Mouse (Mus musculus): Measurements from ENCODE around the gene Fcer2a. TPM values are rescaled to one million over a fixed set of nuclear protein-coding genes. Genes with fewer than 3 reads are reported as not detected.
A peak's percentile ranks its signal among the peaks of the same experiment; 100 is the strongest.

Gene Fcer2a
- total RNA-seq (2014; rRNA removed) (not detected in 2 replicates), polyA plus RNA-seq (2015; fragmentation: Nextera tagmentation; extraction: Ambion mirVana) (0.41 and 0.44 TPM in 2 replicates)

- H3K9me3 ChIP-seq (ENCODE audit: low read length): no peaks in the 10 kb centered on the region
- 84% methylated on average over 3 of the region's 3 CpGs for WGBS
- ATAC-seq: no peak
These were observed at the start of gene Fcer2a for GRCm38 (mm10) chr8:3694121-3694520. Gene Fcer2a (minus strand): TSS chr8:3694175.

GRCm38 (mm10) chr8:3736947-3737346, 43.0 kb upstream of the Fcer2a start:
- no peaks in the 10 kb centered on the region for H3K9me3 ChIP-seq (ENCODE audit: low read length)
- 94% methylated on average over 2 of the region's 2 CpGs for WGBS
- no peak overlapping the region for H3K4me2 ChIP-seq (ENCODE audit: low read depth, low read length)
- TF ChIP-seq CTCF (IDR thresholded peaks at IDR 0.05; ENCODE audit: low read depth): no peak
- DNase-seq (ENCODE audit: low spot score) (no peak), ATAC-seq (no peak)
- no peaks in the 10 kb centered on the region for H3K36me3 ChIP-seq (ENCODE audit: insufficient read depth, low read length)
- H3K4me3 ChIP-seq (ENCODE audit: low read length): no peak overlapping the region
- H3K27ac ChIP-seq: no peak overlapping the region
- no peak overlapping the region for H3K9ac ChIP-seq (replicated peaks; ENCODE audit: low read length)
- no peaks in the 10 kb centered on the region for H3K27me3 ChIP-seq (ENCODE audit: insufficient read depth, low read length)
- no peaks in the 10 kb centered on the region for H3K4me1 ChIP-seq (ENCODE audit: insufficient read depth, low read length)

More at GRCm38 (mm10) chr8:3694121-3694520, at the start of gene Fcer2a:
- H3K36me3 ChIP-seq (ENCODE audit: insufficient read depth, low read length): no peaks in the 10 kb centered on the region
- no peaks in the 10 kb centered on the region for H3K27me3 ChIP-seq (ENCODE audit: insufficient read depth, low read length)
- H3K9ac ChIP-seq (replicated peaks; ENCODE audit: low read length): no peak within 1 kb of the TSS
- H3K4me1 ChIP-seq (ENCODE audit: insufficient read depth, low read length): no peaks in the 10 kb centered on the region
- H3K4me3 ChIP-seq (ENCODE audit: low read length): no peak within 1 kb of the TSS
- DNase-seq (ENCODE audit: low spot score): no peak
- TF ChIP-seq CTCF (IDR thresholded peaks at IDR 0.05; ENCODE audit: low read depth): no peak
- no peak within 1 kb of the TSS for H3K4me2 ChIP-seq (ENCODE audit: low read depth, low read length)
- no peak within 1 kb of the TSS for H3K27ac ChIP-seq

- no peaks in the 10 kb centered on the region for H3K27me3 ChIP-seq (ENCODE audit: insufficient read depth, low read length)
- H3K4me3 ChIP-seq (ENCODE audit: low read length): no peak overlapping the region
- no peaks in the 10 kb centered on the region for H3K4me1 ChIP-seq (ENCODE audit: insufficient read depth, low read length)
- H3K9ac ChIP-seq (replicated peaks; ENCODE audit: low read length): no peak overlapping the region
- H3K9me3 ChIP-seq (ENCODE audit: low read length): no peaks in the 10 kb centered on the region
- no peak overlapping the region for H3K27ac ChIP-seq
- 92% methylated on average over 2 of the region's 2 CpGs for WGBS
- DNase-seq (ENCODE audit: low spot score) (no peak), ATAC-seq (no peak)
- no peak for TF ChIP-seq CTCF (IDR thresholded peaks at IDR 0.05; ENCODE audit: low read depth)
- H3K36me3 ChIP-seq (ENCODE audit: insufficient read depth, low read length): no peaks in the 10 kb centered on the region
- no peak overlapping the region for H3K4me2 ChIP-seq (ENCODE audit: low read depth, low read length)
These were observed 41.6 kb upstream of the Fcer2a start for GRCm38 (mm10) chr8:3735599-3735998.

- no peak overlapping the region for H3K27ac ChIP-seq
- no peaks in the 10 kb centered on the region for H3K4me1 ChIP-seq (ENCODE audit: insufficient read depth, low read length)
- TF ChIP-seq CTCF (IDR thresholded peaks at IDR 0.05; ENCODE audit: low read depth): no peak
- no peaks in the 10 kb centered on the region for H3K27me3 ChIP-seq (ENCODE audit: insufficient read depth, low read length)
- no peaks in the 10 kb centered on the region for H3K9me3 ChIP-seq (ENCODE audit: low read length)
- ATAC-seq (no peak), DNase-seq (ENCODE audit: low spot score) (no peak)
- H3K36me3 ChIP-seq (ENCODE audit: insufficient read depth, low read length): no peaks in the 10 kb centered on the region
- 55% methylated on average over 1 of the region's 1 CpGs for WGBS
- H3K4me2 ChIP-seq (ENCODE audit: low read depth, low read length): no peak overlapping the region
- no peak overlapping the region for H3K9ac ChIP-seq (replicated peaks; ENCODE audit: low read length)
- no peak overlapping the region for H3K4me3 ChIP-seq (ENCODE audit: low read length)
These were observed 40.1 kb upstream of the Fcer2a start for GRCm38 (mm10) chr8:3734084-3734483.

GRCm38 (mm10) chr8:3721041-3721440, 27.1 kb upstream of the Fcer2a start:
- no peak overlapping the region for H3K4me2 ChIP-seq (ENCODE audit: low read depth, low read length)
- DNase-seq (ENCODE audit: low spot score): peak; percentile 63
- H3K9me3 ChIP-seq (ENCODE audit: low read length): no peaks in the 10 kb centered on the region
- H3K4me1 ChIP-seq (ENCODE audit: insufficient read depth, low read length): no peaks in the 10 kb centered on the region
- no peak overlapping the region for H3K4me3 ChIP-seq (ENCODE audit: low read length)
- ATAC-seq: 0 out of 2 replicates have a peak, but pooled peaks have one; percentile 43
- no peaks in the 10 kb centered on the region for H3K27me3 ChIP-seq (ENCODE audit: insufficient read depth, low read length)
- no peak overlapping the region for H3K9ac ChIP-seq (replicated peaks; ENCODE audit: low read length)
- no peak for TF ChIP-seq CTCF (IDR thresholded peaks at IDR 0.05; ENCODE audit: low read depth)
- no peaks in the 10 kb centered on the region for H3K36me3 ChIP-seq (ENCODE audit: insufficient read depth, low read length)
- H3K27ac ChIP-seq: no peak overlapping the region
- WGBS: 36% methylated on average over 1 of the region's 1 CpGs

GRCm38 (mm10) chr8:3720551-3720950, 26.6 kb upstream of the Fcer2a start, which contains the start of gene Clec4g:
Gene Clec4g (minus strand): TSS chr8:3720651.
- ATAC-seq (no peak), DNase-seq (ENCODE audit: low spot score) (no peak)
- Histone ChIP-seq H3K9ac (replicated peaks; ENCODE audit: low read length) (no peak within 1 kb of the TSS), H3K36me3 (ENCODE audit: insufficient read depth, low read length) (no peaks in the 10 kb centered on the region), H3K4me1 (ENCODE audit: insufficient read depth, low read length) (no peaks in the 10 kb centered on the region), H3K27me3 (ENCODE audit: insufficient read depth, low read length) (no peaks in the 10 kb centered on the region), H3K9me3 (ENCODE audit: low read length) (no peaks in the 10 kb centered on the region), H3K4me3 (ENCODE audit: low read length) (no peak within 1 kb of the TSS), H3K27ac (no peak within 1 kb of the TSS), H3K4me2 (ENCODE audit: low read depth, low read length) (no peak within 1 kb of the TSS)
- TF ChIP-seq CTCF (IDR thresholded peaks at IDR 0.05; ENCODE audit: low read depth): no peak
- WGBS: 67% methylated on average over 5 of the region's 5 CpGs

- WGBS: 21% methylated on average over 14 of the region's 14 CpGs
- Histone ChIP-seq H3K36me3 (ENCODE audit: insufficient read depth, low read length) (no peaks in the 10 kb centered on the region), H3K27ac (no peak overlapping the region), H3K4me2 (ENCODE audit: low read depth, low read length) (no peak overlapping the region), H3K4me1 (ENCODE audit: insufficient read depth, low read length) (no peaks in the 10 kb centered on the region), H3K4me3 (ENCODE audit: low read length) (no peak overlapping the region), H3K9me3 (ENCODE audit: low read length) (no peaks in the 10 kb centered on the region), H3K9ac (replicated peaks; ENCODE audit: low read length) (no peak overlapping the region), H3K27me3 (ENCODE audit: insufficient read depth, low read length) (no peaks in the 10 kb centered on the region)
- ATAC-seq (peak; percentile 59), DNase-seq (ENCODE audit: low spot score) (peak; percentile 53)
- TF ChIP-seq CTCF (IDR thresholded peaks at IDR 0.05; ENCODE audit: low read depth): peak; percentile 89
These were observed 24.6 kb upstream of the Fcer2a start for GRCm38 (mm10) chr8:3718559-3718958.

Measured in hindbrain, postnatal 0 days (tissue).